Mouse (Mus musculus) c-Kit-positive CD71-positive TER-119-positive erythroid progenitor cells, embryonic 14.5 days (primary cell): ENCODE results near the gene Ntn5.

Experiments
- DNase-seq: peaks from one replicate; pipeline ENCODE4 v3.0.0-alpha.2; 2013; ENCODE audit warnings: low spot score

Ntn5 gene

GRCm38 (mm10) chr7:45725713-45726112 lies 41.9 kb downstream of the Ntn5 start, which contains the start of gene Spaca4:
Gene Spaca4 (minus strand): TSS chr7:45725813.
- DNase-seq = no peak

GRCm38 (mm10) chr7:45726419-45726818 lies 42.6 kb downstream of the Ntn5 start:
- no peak for DNase-seq

- no peak for DNase-seq
These were observed 43.8 kb downstream of the Ntn5 start for GRCm38 (mm10) chr7:45727625-45728024.

- DNase-seq = no peak
These were observed 47.1 kb downstream of the Ntn5 start for GRCm38 (mm10) chr7:45730727-45731431.

GRCm38 (mm10) chr7:45733477-45733876 lies 49.7 kb downstream of the Ntn5 start:
- no peak for DNase-seq

GRCm38 (mm10) chr7:45739162-45739763 lies 55.4 kb downstream of the Ntn5 start:
- peak; percentile 81 for DNase-seq

- DNase-seq = no peak
These were observed 56.0 kb downstream of the Ntn5 start for GRCm38 (mm10) chr7:45739820-45740219.

GRCm38 (mm10) chr7:45741308-45741707 lies 57.5 kb downstream of the Ntn5 start:
- no peak for DNase-seq

GRCm38 (mm10) chr7:45741777-45742176 lies 58.0 kb downstream of the Ntn5 start:
- DNase-seq = no peak

GRCm38 (mm10) chr7:45742338-45742737 lies 58.5 kb downstream of the Ntn5 start:
- DNase-seq = no peak
